Mouse (Mus musculus) G1E (cell line): ENCODE measurements around the gene Epha3.

Source experiments
- CTCF ChIP-seq: IDR thresholded peaks from 2 replicates; pipeline ENCODE4 v1.5.1; 2012; ENCODE audit warnings: low read depth, low read length, inconsistent platforms, mixed read lengths
- GATA1 ChIP-seq: IDR thresholded peaks from 2 replicates; pipeline ENCODE4 v1.6.1; 2012; ENCODE audit warnings: borderline replicate concordance, low read length, inconsistent platforms, mixed read lengths

DNA sequence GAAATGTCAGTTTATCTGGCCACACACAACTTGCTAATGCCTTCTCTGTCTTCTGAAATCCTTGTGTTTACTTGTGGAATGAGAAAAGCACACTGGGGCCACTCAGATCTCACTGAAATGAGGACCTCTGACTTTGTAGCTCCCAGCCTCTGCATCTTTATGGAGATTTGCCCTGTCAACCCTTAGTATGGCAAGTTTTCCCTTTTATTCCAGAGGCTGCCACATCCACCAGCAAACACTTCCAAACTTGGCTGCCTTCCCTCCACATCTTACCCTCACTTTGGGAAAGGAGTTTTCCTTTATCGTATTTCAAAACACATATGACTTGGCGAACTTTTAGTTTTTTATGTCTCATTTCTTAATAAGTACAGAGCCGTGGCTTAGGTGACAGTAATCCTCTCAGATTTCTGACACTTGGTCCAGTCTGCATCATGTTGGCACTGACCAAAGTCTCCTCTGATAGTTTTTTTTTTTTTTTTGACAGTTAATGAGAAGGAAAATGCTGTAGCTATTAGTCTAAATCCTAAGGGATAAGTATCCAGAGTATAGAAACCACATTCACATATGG is 198.0 kb downstream of the Epha3 start:
- TF ChIP-seq CTCF, result no peak
- TF ChIP-seq GATA1, result no peak
